Mouse (Mus musculus): ENCODE data around the gene Ash1l. TPM values are rescaled to one million over a fixed set of nuclear protein-coding genes. Genes with fewer than 3 reads are reported as not detected.

The Ash1l gene
- polyA plus RNA-seq, 1 experiment from 2014 or later: 23.6 TPM

Other genes with a start within 250 kb of the Ash1l start
- 38.2 and 40.9 TPM in 2 replicates for gene Rit1, start 233.8 kb upstream of the Ash1l start, polyA plus RNA-seq (2016; fragmentation: Nextera tagmentation; extraction: Ambion mirVana)
- 200 and 213 TPM in 2 replicates for gene Syt11, start 175.5 kb upstream of the Ash1l start, polyA plus RNA-seq (2016; fragmentation: Nextera tagmentation; extraction: Ambion mirVana)
- gene Gon4l, start 115.4 kb upstream of the Ash1l start, polyA plus RNA-seq (2016; fragmentation: Nextera tagmentation; extraction: Ambion mirVana): 20.8 and 21.4 TPM in 2 replicates
- gene Msto1, start 36.6 kb upstream of the Ash1l start, polyA plus RNA-seq (2016; fragmentation: Nextera tagmentation; extraction: Ambion mirVana): 43.9 and 44.7 TPM in 2 replicates
- 135 and 138 TPM in 2 replicates for gene Dap3, start 559 bp downstream of the Ash1l start, polyA plus RNA-seq (2016; fragmentation: Nextera tagmentation; extraction: Ambion mirVana)
- 36.0 and 40.0 TPM in 2 replicates for gene Rusc1, start 142.7 kb downstream of the Ash1l start, polyA plus RNA-seq (2016; fragmentation: Nextera tagmentation; extraction: Ambion mirVana)
- 0.12 TPM in 1 of 2 replicates, not detected in the other for gene Gm43738, start 150.5 kb downstream of the Ash1l start, polyA plus RNA-seq (2016; fragmentation: Nextera tagmentation; extraction: Ambion mirVana)
- 292 and 322 TPM in 2 replicates for gene Fdps, start 151.3 kb downstream of the Ash1l start, polyA plus RNA-seq (2016; fragmentation: Nextera tagmentation; extraction: Ambion mirVana)
- gene Pklr, start 185.5 kb downstream of the Ash1l start, polyA plus RNA-seq (2016; fragmentation: Nextera tagmentation; extraction: Ambion mirVana): 0.09 and 0.22 TPM in 2 replicates
- 11.2 and 15.1 TPM in 2 replicates for gene Hcn3, start 209.6 kb downstream of the Ash1l start, polyA plus RNA-seq (2016; fragmentation: Nextera tagmentation; extraction: Ambion mirVana)
- gene Clk2, start 214.2 kb downstream of the Ash1l start, polyA plus RNA-seq (2016; fragmentation: Nextera tagmentation; extraction: Ambion mirVana): 41.1 and 42.5 TPM in 2 replicates
- gene Scamp3, start 226.9 kb downstream of the Ash1l start, polyA plus RNA-seq (2016; fragmentation: Nextera tagmentation; extraction: Ambion mirVana): 89.7 and 94.4 TPM in 2 replicates
- gene Fam189b, start 232.5 kb downstream of the Ash1l start, polyA plus RNA-seq (2016; fragmentation: Nextera tagmentation; extraction: Ambion mirVana): 25.6 and 26.3 TPM in 2 replicates